ENCODE assay signal across 8 mouse cellular contexts in the genomic region with DNA sequence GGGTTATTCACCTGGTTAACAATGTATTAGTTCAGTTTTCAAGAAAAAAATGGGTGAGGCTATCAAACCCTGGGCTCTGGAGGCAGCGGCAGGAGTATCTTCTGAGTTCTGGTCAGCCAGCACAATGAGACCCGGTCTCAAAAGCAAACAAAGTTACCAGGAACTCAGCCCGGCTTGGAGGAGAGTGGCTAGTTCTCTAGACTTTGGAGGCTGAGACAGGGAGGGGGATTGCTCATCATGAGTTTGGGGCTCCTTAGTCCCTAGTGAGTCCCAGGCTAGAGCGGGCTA. TPM values are rescaled to one million over a fixed set of nuclear protein-coding genes. Genes with fewer than 3 reads are reported as not detected.
DNase-seq lines count a peak whose midpoint lies in the region; ATAC-seq and TF ChIP-seq lines count a peak whose summit lies in the region.

No protein-coding gene starts in this region.

- dilution Hi-C loops in CH12.LX (cut with MboI; ENCODE audit: extremely low pct_ligation_motif_present, extremely low pct_unique_long_range_greater_than_20kb, low sequenced_read_pairs): no loop called here

- H3K79me2 ChIP-seq in CH12.LX (replicated peaks; ENCODE audit: control insufficient read depth, extremely low read depth, insufficient read depth, poor library complexity, severe bottlenecking): peaks cover 33% of the 10 kb centered on the region

- no peak for ATAC-seq in heart, embryonic 15.5 days (replicated peaks; ENCODE audit: insufficient number of reproducible peaks, insufficient read depth, low FRiP score, low read depth)
- ATAC-seq in embryonic facial prominence, embryonic 14.5 days (ENCODE audit: low read depth): no peak
- no peak for ATAC-seq in limb, embryonic 15.5 days (ENCODE audit: insufficient number of reproducible peaks, low FRiP score, low TSS enrichment, low read depth)

- peaks cover 52% of the 10 kb centered on the region for H3K4me1 ChIP-seq in heart, embryonic 15.5 days (replicated peaks)
- H3K4me1 ChIP-seq in CH12.LX (ENCODE audit: control insufficient read depth in 1 of 2, insufficient read depth in 2 of 2): peaks cover 4 to 32% of the 10 kb centered on the region in 2 experiments; a peak in 3 of 4 replicates
- H3K4me1 ChIP-seq in embryonic facial prominence, embryonic 14.5 days (ENCODE audit: control insufficient read depth, insufficient read depth, low read length): peaks cover 25% of the 10 kb centered on the region
- H3K4me1 ChIP-seq in limb, embryonic 15.5 days: peaks cover 33% of the 10 kb centered on the region

- TF ChIP-seq RAD21 in CH12.LX (IDR thresholded peaks at IDR 0.05; ENCODE audit: low read depth, low read length): no peak

- TF ChIP-seq EP300 in CH12.LX (IDR thresholded peaks at IDR 0.05; ENCODE audit: low read length): no peak

- peak overlapping the region; percentile 86 for H3K4me3 ChIP-seq in heart, embryonic 15.5 days
- H3K4me3 ChIP-seq in CH12.LX (replicated peaks in 1 of 3; ENCODE audit: low read depth in 2 of 3, low read length in 2 of 3, poor library complexity in 1 of 3): peak overlapping the region; percentile 69 to 91 (median 71)
- H3K4me3 ChIP-seq in embryonic facial prominence, embryonic 14.5 days (ENCODE audit: low read depth, low read length): peak overlapping the region; percentile 58
- H3K4me3 ChIP-seq in limb, embryonic 15.5 days: peak overlapping the region; percentile 71

- peak overlapping the region; percentile 86 for H3K4me2 ChIP-seq in heart, embryonic 15.5 days
- H3K4me2 ChIP-seq in CH12.LX (ENCODE audit: insufficient read depth, low read depth, poor library complexity, severe bottlenecking): peak overlapping the region; percentile 80
- peak overlapping the region; percentile 80 for H3K4me2 ChIP-seq in embryonic facial prominence, embryonic 14.5 days (ENCODE audit: low read depth, low read length)
- peak overlapping the region; percentile 60 for H3K4me2 ChIP-seq in limb, embryonic 15.5 days

- H3K9me3 ChIP-seq in heart, embryonic 15.5 days (replicated peaks): no peaks in the 10 kb centered on the region
- no peaks in the 10 kb centered on the region for H3K9me3 ChIP-seq in CH12.LX (replicated peaks; ENCODE audit: low read length)
- H3K9me3 ChIP-seq in embryonic facial prominence, embryonic 14.5 days (ENCODE audit: control insufficient read depth, low read length): no peaks in the 10 kb centered on the region
- H3K9me3 ChIP-seq in limb, embryonic 15.5 days: no peaks in the 10 kb centered on the region

- no peak for TF ChIP-seq POLR2A in CH12.LX (IDR thresholded peaks at IDR 0.05; ENCODE audit: low read depth, low read length)

- H3K27ac ChIP-seq in heart, embryonic 15.5 days: 0 out of 2 replicates have a peak overlapping the region, but pooled peaks have one; percentile 1
- peak overlapping the region; percentile 40; the same call in 1 of the 2 replicates for H3K27ac ChIP-seq in CH12.LX (ENCODE audit: insufficient read depth, low read depth)
- H3K27ac ChIP-seq in embryonic facial prominence, embryonic 14.5 days (replicated peaks; ENCODE audit: low read depth, low read length): no peak overlapping the region
- no peak overlapping the region for H3K27ac ChIP-seq in limb, embryonic 15.5 days

- TF ChIP-seq CTCF in CH12.LX (conservative IDR thresholded peaks at IDR 0.05 in 1 of 2, IDR thresholded peaks at IDR 0.05 in 1 of 2; ENCODE audit: low read depth in 2 of 2, low read length in 2 of 2): no peak

- no peaks in the 10 kb centered on the region for H3K27me3 ChIP-seq in heart, embryonic 15.5 days
- H3K27me3 ChIP-seq in CH12.LX (replicated peaks): no peaks in the 10 kb centered on the region
- H3K27me3 ChIP-seq in embryonic facial prominence, embryonic 14.5 days (replicated peaks; ENCODE audit: control insufficient read depth, insufficient read depth, low read length): no peaks in the 10 kb centered on the region
- no peaks in the 10 kb centered on the region for H3K27me3 ChIP-seq in limb, embryonic 15.5 days

- 63% methylated on average over 4 of the region's 4 CpGs for WGBS in heart, embryonic 15.5 days
- WGBS in embryonic facial prominence, embryonic 14.5 days: 83% methylated on average over 4 of the region's 4 CpGs
- 76% methylated on average over 4 of the region's 4 CpGs for WGBS in limb, embryonic 15.5 days

- peak overlapping the region; percentile 76; the same call in 1 of the 2 replicates for H3K9ac ChIP-seq in heart, embryonic 15.5 days
- peak overlapping the region; percentile 78 for H3K9ac ChIP-seq in CH12.LX (ENCODE audit: insufficient read depth, low read depth)
- 0 out of 2 replicates have a peak overlapping the region, but pooled peaks have one; percentile 25 for H3K9ac ChIP-seq in embryonic facial prominence, embryonic 14.5 days (ENCODE audit: low read depth, low read length)
- no peak overlapping the region for H3K9ac ChIP-seq in limb, embryonic 15.5 days

- DNase-seq in heart, adult 9 months (ENCODE audit: low spot score in 2 of 2): no peak
- no peak for DNase-seq in CH12.LX (ENCODE audit: extremely low read depth)
- no peak for DNase-seq in embryonic facial prominence, embryonic 14.5 days (ENCODE audit: low spot score)
- no peak for DNase-seq in left cerebral cortex, adult 8-10 months (ENCODE audit: low spot score in 2 of 2)
- DNase-seq in adrenal gland, postnatal 4 days (ENCODE audit: low spot score in 2 of 2): no peak
- no peak for DNase-seq in urinary bladder, postnatal 25 days (ENCODE audit: low spot score)

- peaks cover 17% of the 10 kb centered on the region for H3K36me3 ChIP-seq in heart, embryonic 15.5 days
- peaks cover 22 to 34% of the 10 kb centered on the region in 2 experiments for H3K36me3 ChIP-seq in CH12.LX (replicated peaks in 1 of 2; ENCODE audit: control insufficient read depth in 1 of 2, insufficient read depth in 1 of 2, low read length in 1 of 2)
- peaks cover 19% of the 10 kb centered on the region for H3K36me3 ChIP-seq in embryonic facial prominence, embryonic 14.5 days (ENCODE audit: control insufficient read depth, insufficient read depth, low read length)
- peaks cover 19% of the 10 kb centered on the region for H3K36me3 ChIP-seq in limb, embryonic 15.5 days

- in situ Hi-C loops in CH12.LX (cut with MboI; ENCODE audit: low pct_ligation_motif_present, low pct_unique_long_range_greater_than_20kb, low sequenced_read_pairs): no loop called here

TF ChIP-seq in CH12.LX, 34 proteins besides CTCF, POLR2A, EP300 and RAD21 (continues in another document):
- TF ChIP-seq MAZ (IDR thresholded peaks at IDR 0.05; ENCODE audit: low read depth, low read length) (no peak), MYC (IDR thresholded peaks at IDR 0.05; ENCODE audit: low read depth, low read length) (no peak), TBP (conservative IDR thresholded peaks at IDR 0.05; ENCODE audit: low read depth, low read length) (no peak), MEF2A (IDR thresholded peaks at IDR 0.05; ENCODE audit: borderline replicate concordance, low read depth, low read length) (no peak), PAX5 (IDR thresholded peaks at IDR 0.05; ENCODE audit: low read length) (no peak), SIN3A (IDR thresholded peaks at IDR 0.05; ENCODE audit: low read length) (no peak), SMC3 (IDR thresholded peaks at IDR 0.05; ENCODE audit: low read depth, low read length) (no peak), RCOR1 (conservative IDR thresholded peaks at IDR 0.05; ENCODE audit: low read depth, low read length) (no peak), TCF12 (IDR thresholded peaks at IDR 0.05; ENCODE audit: low read depth, low read length) (no peak)

RNA-seq across cellular contexts. Expression of a gene that starts 1.6 kb away (rescaled TPM):
- polyA plus RNA-seq in heart, embryonic 15.5 days (2015; fragmentation: Nextera tagmentation; extraction: Ambion mirVana): 117 and 139 TPM in 2 replicates
- total RNA-seq in CH12.LX (2012; rRNA removed) (178 and 229 TPM in 2 replicates), CH12.LX (2014; rRNA removed) (359 and 390 TPM in 2 replicates)
- 183 and 220 TPM in 2 replicates for polyA plus RNA-seq in CH12.LX (2012; ENCODE audit: insufficient read length, low read depth)
- polyA plus RNA-seq in embryonic facial prominence, embryonic 14.5 days (2014; fragmentation: Nextera tagmentation; extraction: Ambion mirVana): 133 and 149 TPM in 2 replicates
- polyA plus RNA-seq in limb, embryonic 15.5 days (2015; fragmentation: Nextera tagmentation; extraction: Ambion mirVana): 138 and 145 TPM in 2 replicates
- 10 to 100 TPM; 41.1 to 59.7 (median 56.5) TPM for total RNA-seq in left cerebral cortex, adult 8-10 months (2022)
- 100 to 1,000 TPM; 200 to 217 TPM for total RNA-seq in adrenal gland, postnatal 4 days (2021)

RNA-seq across cellular contexts. Expression of a gene that starts 23.6 kb away (rescaled TPM):
- polyA plus RNA-seq in heart, embryonic 15.5 days (2015; fragmentation: Nextera tagmentation; extraction: Ambion mirVana): 1.1 and 12.9 TPM in 2 replicates
- not detected in 2 replicates for total RNA-seq in CH12.LX (2012; rRNA removed)
- 0.12 TPM in 1 of 2 replicates, not detected in the other for total RNA-seq in CH12.LX (2014; rRNA removed)
- polyA plus RNA-seq in CH12.LX (2012; ENCODE audit: insufficient read length, low read depth): not detected in 2 replicates
- 66.3 and 71.0 TPM in 2 replicates for polyA plus RNA-seq in embryonic facial prominence, embryonic 14.5 days (2014; fragmentation: Nextera tagmentation; extraction: Ambion mirVana)
- polyA plus RNA-seq in limb, embryonic 15.5 days (2015; fragmentation: Nextera tagmentation; extraction: Ambion mirVana): 2.4 and 2.8 TPM in 2 replicates
- total RNA-seq in left cerebral cortex, adult 8-10 months (2022): 1 to 10 TPM in 3 of 4 experiments, under 1 TPM in 1; 0.73 to 1.5 (median 1.2) TPM
- total RNA-seq in adrenal gland, postnatal 4 days (2021): 10 to 100 TPM; 26.7 to 68.4 TPM

RNA-seq across cellular contexts. Expression of a gene that starts 43.0 kb away (rescaled TPM):
- polyA plus RNA-seq in heart, embryonic 15.5 days (2015; fragmentation: Nextera tagmentation; extraction: Ambion mirVana): 26.8 and 27.9 TPM in 2 replicates
- total RNA-seq in CH12.LX (2012; rRNA removed) (17.8 and 25.0 TPM in 2 replicates), CH12.LX (2014; rRNA removed) (19.2 and 20.2 TPM in 2 replicates)
- 61.0 and 74.2 TPM in 2 replicates for polyA plus RNA-seq in CH12.LX (2012; ENCODE audit: insufficient read length, low read depth)
- polyA plus RNA-seq in embryonic facial prominence, embryonic 14.5 days (2014; fragmentation: Nextera tagmentation; extraction: Ambion mirVana): 15.3 and 24.4 TPM in 2 replicates
- 22.3 and 26.5 TPM in 2 replicates for polyA plus RNA-seq in limb, embryonic 15.5 days (2015; fragmentation: Nextera tagmentation; extraction: Ambion mirVana)
- total RNA-seq in left cerebral cortex, adult 8-10 months (2022): under 1 TPM in 2 of 4 experiments, not detected in 2; 0.74 to 0.95 TPM
- total RNA-seq in adrenal gland, postnatal 4 days (2021): 10 to 100 TPM; 14.5 to 17.1 TPM

RNA-seq across cellular contexts. Expression of a gene that starts 56.3 kb away (rescaled TPM):
- 0.15 and 0.26 TPM in 2 replicates for polyA plus RNA-seq in heart, embryonic 15.5 days (2015; fragmentation: Nextera tagmentation; extraction: Ambion mirVana)
- total RNA-seq in CH12.LX (2012; rRNA removed) (0.08 TPM in 1 of 2 replicates, not detected in the other), CH12.LX (2014; rRNA removed) (not detected in 2 replicates)
- not detected in 2 replicates for polyA plus RNA-seq in CH12.LX (2012; ENCODE audit: insufficient read length, low read depth)
- 0.11 and 0.13 TPM in 2 replicates for polyA plus RNA-seq in embryonic facial prominence, embryonic 14.5 days (2014; fragmentation: Nextera tagmentation; extraction: Ambion mirVana)
- not detected in 2 replicates for polyA plus RNA-seq in limb, embryonic 15.5 days (2015; fragmentation: Nextera tagmentation; extraction: Ambion mirVana)
- total RNA-seq in left cerebral cortex, adult 8-10 months (2022): not detected
- under 1 TPM in 1 of 2 experiments, not detected in 1; 0.20 TPM for total RNA-seq in adrenal gland, postnatal 4 days (2021)

Comparison
In these comparisons a context has a peak if more than half of its experiments do, and no peak if none do; other contexts are left out.
1. H3K27ac ChIP-seq: peak in heart, embryonic 15.5 days (single experiment) and CH12.LX (single experiment); none in embryonic facial prominence, embryonic 14.5 days (single experiment) and limb, embryonic 15.5 days (single experiment).
2. Peak in every context shown above with its lines, with median percentiles within 50 percentile points of each other: H3K4me2 ChIP-seq and H3K4me3 ChIP-seq.